Mouse (Mus musculus): ENCODE data around the gene Il15ra. TPM values are rescaled to one million over a fixed set of nuclear protein-coding genes. Genes with fewer than 3 reads are reported as not detected.

The Il15ra gene
- 4.1 and 4.3 TPM in 2 replicates for polyA plus RNA-seq (2015; fragmentation: Nextera tagmentation; extraction: Ambion mirVana)

GRCm38 (mm10) chr2:11705201-11706025, at the start of gene Il15ra:
Il15ra (plus strand) TSS chr2:11705290.
- no peak for TF ChIP-seq CTCF (IDR thresholded peaks at IDR 0.05; ENCODE audit: low read depth)
- Histone ChIP-seq H3K4me3 (replicated peaks; ENCODE audit: low read depth, low read length) (peak within 1 kb of the TSS; percentile 71), H3K36me3 (ENCODE audit: insufficient read depth, low read length) (no peaks in the 10 kb centered on the region), H3K27ac (peak within 1 kb of the TSS; percentile 14; the same call in 1 of the 2 replicates), H3K9me3 (replicated peaks; ENCODE audit: low read length) (no peaks in the 10 kb centered on the region), H3K4me2 (ENCODE audit: low read length) (peak within 1 kb of the TSS; percentile 97), H3K9ac (ENCODE audit: low read depth, low read length) (peak within 1 kb of the TSS; percentile 70), H3K27me3 (ENCODE audit: insufficient read depth, low read length) (no peaks in the 10 kb centered on the region), H3K4me1 (replicated peaks; ENCODE audit: insufficient read depth, low read length) (no peaks in the 10 kb centered on the region; the same call in 1 of the 2 replicates)
- DNase-seq (ENCODE audit: low spot score), result peak; percentile 68
- peak; percentile 75 for ATAC-seq (replicated peaks; ENCODE audit: low FRiP score, low read depth)
- under 1% methylated on average over 37 of the region's 37 CpGs for WGBS

- H3K4me1 ChIP-seq (replicated peaks; ENCODE audit: insufficient read depth, low read length), result no peaks in the 10 kb centered on the region
- no peak overlapping the region for H3K4me2 ChIP-seq (ENCODE audit: low read length)
- TF ChIP-seq CTCF (IDR thresholded peaks at IDR 0.05; ENCODE audit: low read depth), result no peak
- no peaks in the 10 kb centered on the region for H3K9me3 ChIP-seq (replicated peaks; ENCODE audit: low read length)
- no peak overlapping the region for H3K27ac ChIP-seq
- H3K4me3 ChIP-seq (replicated peaks; ENCODE audit: low read depth, low read length), result no peak overlapping the region
- no peak overlapping the region for H3K9ac ChIP-seq (ENCODE audit: low read depth, low read length)
- ATAC-seq (replicated peaks; ENCODE audit: low FRiP score, low read depth), result no peak
- no peak for DNase-seq (ENCODE audit: low spot score)
- no peaks in the 10 kb centered on the region for H3K36me3 ChIP-seq (ENCODE audit: insufficient read depth, low read length)
- H3K27me3 ChIP-seq (ENCODE audit: insufficient read depth, low read length), result no peaks in the 10 kb centered on the region
- 95% methylated on average over 2 of the region's 2 CpGs for WGBS
These were observed 47.5 kb upstream of the Il15ra start for GRCm38 (mm10) chr2:11657581-11657980.

GRCm38 (mm10) chr2:11659263-11659662, 45.8 kb upstream of the Il15ra start:
- Histone ChIP-seq H3K9me3 (replicated peaks; ENCODE audit: low read length) (no peaks in the 10 kb centered on the region), H3K4me3 (replicated peaks; ENCODE audit: low read depth, low read length) (no peak overlapping the region), H3K4me2 (ENCODE audit: low read length) (no peak overlapping the region), H3K9ac (ENCODE audit: low read depth, low read length) (no peak overlapping the region), H3K27ac (no peak overlapping the region), H3K4me1 (replicated peaks; ENCODE audit: insufficient read depth, low read length) (no peaks in the 10 kb centered on the region), H3K36me3 (ENCODE audit: insufficient read depth, low read length) (no peaks in the 10 kb centered on the region), H3K27me3 (ENCODE audit: insufficient read depth, low read length) (no peaks in the 10 kb centered on the region)
- WGBS, result 12% methylated on average over 2 of the region's 2 CpGs
- no peak for DNase-seq (ENCODE audit: low spot score)
- ATAC-seq (replicated peaks; ENCODE audit: low FRiP score, low read depth), result no peak
- TF ChIP-seq CTCF (IDR thresholded peaks at IDR 0.05; ENCODE audit: low read depth), result no peak

- TF ChIP-seq CTCF (IDR thresholded peaks at IDR 0.05; ENCODE audit: low read depth), result no peak
- no peaks in the 10 kb centered on the region for H3K36me3 ChIP-seq (ENCODE audit: insufficient read depth, low read length)
These were observed 42.8 kb upstream of the Il15ra start for GRCm38 (mm10) chr2:11662143-11662906.

GRCm38 (mm10) chr2:11662907-11663230, 42.2 kb upstream of the Il15ra start:
- no peak overlapping the region for H3K9ac ChIP-seq (ENCODE audit: low read depth, low read length)
- H3K36me3 ChIP-seq (ENCODE audit: insufficient read depth, low read length), result no peaks in the 10 kb centered on the region
- H3K4me1 ChIP-seq (replicated peaks; ENCODE audit: insufficient read depth, low read length), result no peaks in the 10 kb centered on the region
- H3K4me3 ChIP-seq (replicated peaks; ENCODE audit: low read depth, low read length), result no peak overlapping the region
- ATAC-seq (replicated peaks; ENCODE audit: low FRiP score, low read depth), result no peak
- WGBS, result 86% methylated on average over 1 of the region's 1 CpGs
- DNase-seq (ENCODE audit: low spot score), result no peak
- no peaks in the 10 kb centered on the region for H3K9me3 ChIP-seq (replicated peaks; ENCODE audit: low read length)
- no peak overlapping the region for H3K4me2 ChIP-seq (ENCODE audit: low read length)
- H3K27me3 ChIP-seq (ENCODE audit: insufficient read depth, low read length), result no peaks in the 10 kb centered on the region
- H3K27ac ChIP-seq, result no peak overlapping the region
- no peak for TF ChIP-seq CTCF (IDR thresholded peaks at IDR 0.05; ENCODE audit: low read depth)

More at GRCm38 (mm10) chr2:11662143-11662906, 42.8 kb upstream of the Il15ra start:
- H3K4me2 ChIP-seq (ENCODE audit: low read length), result no peak overlapping the region
- WGBS, result 85% methylated on average over 6 of the region's 6 CpGs
- no peak for DNase-seq (ENCODE audit: low spot score)
- no peak overlapping the region for H3K9ac ChIP-seq (ENCODE audit: low read depth, low read length)
- H3K27me3 ChIP-seq (ENCODE audit: insufficient read depth, low read length), result no peaks in the 10 kb centered on the region
- H3K9me3 ChIP-seq (replicated peaks; ENCODE audit: low read length), result no peaks in the 10 kb centered on the region
- H3K4me3 ChIP-seq (replicated peaks; ENCODE audit: low read depth, low read length), result no peak overlapping the region
- H3K4me1 ChIP-seq (replicated peaks; ENCODE audit: insufficient read depth, low read length), result no peaks in the 10 kb centered on the region
- no peak for ATAC-seq (replicated peaks; ENCODE audit: low FRiP score, low read depth)
- H3K27ac ChIP-seq, result no peak overlapping the region

GRCm38 (mm10) chr2:11663961-11664360, 41.1 kb upstream of the Il15ra start:
- Histone ChIP-seq H3K27me3 (ENCODE audit: insufficient read depth, low read length) (no peaks in the 10 kb centered on the region), H3K9me3 (replicated peaks; ENCODE audit: low read length) (no peaks in the 10 kb centered on the region), H3K9ac (ENCODE audit: low read depth, low read length) (no peak overlapping the region), H3K27ac (no peak overlapping the region), H3K4me3 (replicated peaks; ENCODE audit: low read depth, low read length) (no peak overlapping the region), H3K4me2 (ENCODE audit: low read length) (peak overlapping the region; percentile 46), H3K36me3 (ENCODE audit: insufficient read depth, low read length) (no peaks in the 10 kb centered on the region), H3K4me1 (replicated peaks; ENCODE audit: insufficient read depth, low read length) (no peaks in the 10 kb centered on the region)
- peak; percentile 91 for DNase-seq (ENCODE audit: low spot score)
- peak; percentile 90 for TF ChIP-seq CTCF (IDR thresholded peaks at IDR 0.05; ENCODE audit: low read depth)
- 6% methylated on average over 10 of the region's 10 CpGs for WGBS
- ATAC-seq (replicated peaks; ENCODE audit: low FRiP score, low read depth), result peak; percentile 85
